Mouse (Mus musculus) ES-Bruce4 (cell line): ENCODE results near the gene Olfr969.

Experiments used
- CTCF ChIP-seq: IDR thresholded peaks from one replicate; pipeline ENCODE4 v1.8.1; 2011; ENCODE audit warnings: low read depth, low read length
- POLR2A ChIP-seq: IDR thresholded peaks from one replicate; pipeline ENCODE4 v1.8.1; 2011; ENCODE audit warnings: low read length; ENCODE audit not compliant: insufficient read depth

GRCm38 (mm10) chr9:39745949-39746348 is 44.8 kb upstream of the Olfr969 start, which contains the start of gene Olfr967:
- no peak for TF ChIP-seq CTCF
- no peak for TF ChIP-seq POLR2A
